Mouse (Mus musculus) thymus, postnatal 4 days (tissue): ENCODE measurements at regions not wholly inside any gene's neighbourhood (a gene's known extent, or its start where the extent isn't known, plus 50 kb on each side); places are given as distances from the start of the nearest gene placed in this dataset.
"Not testable (repeated sequence)": the region's sequence is repeated elsewhere in the genome, so short reads cannot be mapped to it uniquely, and the experiment has no call there.

Source experiments
- DNase-seq: peaks from one replicate; pipeline ENCODE4 v3.0.0; 2021

- DNase-seq, result no peak
These were observed 428.4 kb downstream of the Bmper start for GRCm38 (mm10) chr9:23651300-23651699.

- DNase-seq, result no peak
These were observed 430.2 kb downstream of the Bmper start for GRCm38 (mm10) chr9:23653086-23653485.

GRCm38 (mm10) chr9:23654777-23655176, 431.9 kb downstream of the Bmper start:
- DNase-seq, result no peak

GRCm38 (mm10) chr9:23665960-23666359, 431.8 kb upstream of the Npsr1 start:
- no peak for DNase-seq

GRCm38 (mm10) chr9:23669230-23669629, 428.6 kb upstream of the Npsr1 start:
- DNase-seq, result no peak

- DNase-seq, result no peak
These were observed 427.2 kb upstream of the Npsr1 start for GRCm38 (mm10) chr9:23670642-23671041.

- no peak for DNase-seq
These were observed 424.4 kb upstream of the Npsr1 start for GRCm38 (mm10) chr9:23673347-23673860.

GRCm38 (mm10) chr9:23674833-23675232, 423.0 kb upstream of the Npsr1 start:
- peak; percentile 5 for DNase-seq

- DNase-seq, result no peak
These were observed 408.3 kb upstream of the Npsr1 start for GRCm38 (mm10) chr9:23689456-23689855.

GRCm38 (mm10) chr9:23692768-23693441, 404.9 kb upstream of the Npsr1 start:
- DNase-seq, result no peak

GRCm38 (mm10) chr9:23693442-23693829, 404.4 kb upstream of the Npsr1 start:
- DNase-seq, result no peak

- DNase-seq, result no peak
These were observed 403.3 kb upstream of the Npsr1 start for GRCm38 (mm10) chr9:23694481-23694880.

GRCm38 (mm10) chr9:23700567-23700966, 397.2 kb upstream of the Npsr1 start:
- no peak for DNase-seq

GRCm38 (mm10) chr9:23717584-23717983, 380.2 kb upstream of the Npsr1 start:
- not testable (repeated sequence) for DNase-seq

GRCm38 (mm10) chr9:23728816-23729215, 369.0 kb upstream of the Npsr1 start:
- DNase-seq, result no peak

- DNase-seq, result no peak
These were observed 345.3 kb upstream of the Npsr1 start for GRCm38 (mm10) chr9:23752478-23752877.

GRCm38 (mm10) chr9:23786660-23787059, 311.1 kb upstream of the Npsr1 start:
- no peak for DNase-seq
